Mouse (Mus musculus): ENCODE data around the gene Ppp1r14d. TPM values are rescaled to one million over a fixed set of nuclear protein-coding genes. Genes with fewer than 3 reads are reported as not detected.
A peak's percentile ranks its signal among the peaks of the same experiment; 100 is the strongest.

Gene Ppp1r14d
- total RNA-seq (2014; rRNA removed) = not detected in 2 replicates
- not detected in 2 replicates for polyA plus RNA-seq (2015; fragmentation: Nextera tagmentation; extraction: Ambion mirVana)

- H3K4me1 ChIP-seq (ENCODE audit: insufficient read depth) = no peaks in the 10 kb centered on the region
- no peak within 1 kb of the TSS for H3K4me3 ChIP-seq (ENCODE audit: low read depth, low read length)
- H3K36me3 ChIP-seq (ENCODE audit: insufficient read depth) = no peaks in the 10 kb centered on the region
- ATAC-seq (no peak), DNase-seq (no peak)
- H3K27me3 ChIP-seq (ENCODE audit: insufficient read depth, low read length) = peaks cover 8% of the 10 kb centered on the region; the same call in 1 of the 2 replicates
- 77% methylated on average over 6 of the region's 6 CpGs for WGBS
- no peak for TF ChIP-seq CTCF (IDR thresholded peaks at IDR 0.05; ENCODE audit: low read depth)
- no peak within 1 kb of the TSS for H3K27ac ChIP-seq (ENCODE audit: low read depth, low read length)
- H3K9ac ChIP-seq = no peak within 1 kb of the TSS
- no peak within 1 kb of the TSS for H3K4me2 ChIP-seq (ENCODE audit: low read depth)
- H3K9me3 ChIP-seq (ENCODE audit: low read length) = no peaks in the 10 kb centered on the region
Measured at GRCm38 (mm10) chr2:119229775-119230704, at the start of gene Ppp1r14d. Gene Ppp1r14d (minus strand): TSS chr2:119229906.

GRCm38 (mm10) chr2:119277810-119278209 lies 48.1 kb upstream of the Ppp1r14d start:
- 88% methylated on average over 23 of the region's 23 CpGs for WGBS
- ATAC-seq = no peak
- H3K27ac ChIP-seq (ENCODE audit: low read depth, low read length) = no peak overlapping the region

GRCm38 (mm10) chr2:119276926-119277325 lies 47.2 kb upstream of the Ppp1r14d start:
- Histone ChIP-seq H3K9ac (no peak overlapping the region), H3K27ac (ENCODE audit: low read depth, low read length) (no peak overlapping the region), H3K4me3 (ENCODE audit: low read depth, low read length) (no peak overlapping the region), H3K36me3 (ENCODE audit: insufficient read depth) (no peaks in the 10 kb centered on the region), H3K9me3 (ENCODE audit: low read length) (no peaks in the 10 kb centered on the region), H3K4me2 (ENCODE audit: low read depth) (no peak overlapping the region), H3K4me1 (ENCODE audit: insufficient read depth) (no peaks in the 10 kb centered on the region), H3K27me3 (ENCODE audit: insufficient read depth, low read length) (no peaks in the 10 kb centered on the region)
- DNase-seq = no peak
- no peak for TF ChIP-seq CTCF (IDR thresholded peaks at IDR 0.05; ENCODE audit: low read depth)
- ATAC-seq = no peak
- WGBS = 79% methylated on average over 7 of the region's 7 CpGs

More at GRCm38 (mm10) chr2:119277810-119278209, 48.1 kb upstream of the Ppp1r14d start:
- H3K9ac ChIP-seq = no peak overlapping the region
- no peaks in the 10 kb centered on the region for H3K27me3 ChIP-seq (ENCODE audit: insufficient read depth, low read length)
- no peak for DNase-seq
- no peaks in the 10 kb centered on the region for H3K9me3 ChIP-seq (ENCODE audit: low read length)
- no peak for TF ChIP-seq CTCF (IDR thresholded peaks at IDR 0.05; ENCODE audit: low read depth)
- H3K36me3 ChIP-seq (ENCODE audit: insufficient read depth) = no peaks in the 10 kb centered on the region
- H3K4me2 ChIP-seq (ENCODE audit: low read depth) = no peak overlapping the region
- H3K4me1 ChIP-seq (ENCODE audit: insufficient read depth) = no peaks in the 10 kb centered on the region
- H3K4me3 ChIP-seq (ENCODE audit: low read depth, low read length) = no peak overlapping the region

- H3K9ac ChIP-seq = no peak overlapping the region
- WGBS = 84% methylated on average over 1 of the region's 1 CpGs
- no peak for DNase-seq
- no peak for ATAC-seq
- H3K27me3 ChIP-seq (ENCODE audit: insufficient read depth, low read length) = no peaks in the 10 kb centered on the region
- H3K36me3 ChIP-seq (ENCODE audit: insufficient read depth) = no peaks in the 10 kb centered on the region
- H3K4me1 ChIP-seq (ENCODE audit: insufficient read depth) = peaks cover 13% of the 10 kb centered on the region; the same call in 1 of the 2 replicates
- no peak for TF ChIP-seq CTCF (IDR thresholded peaks at IDR 0.05; ENCODE audit: low read depth)
- H3K27ac ChIP-seq (ENCODE audit: low read depth, low read length) = no peak overlapping the region
- H3K9me3 ChIP-seq (ENCODE audit: low read length) = no peaks in the 10 kb centered on the region
- no peak overlapping the region for H3K4me2 ChIP-seq (ENCODE audit: low read depth)
- no peak overlapping the region for H3K4me3 ChIP-seq (ENCODE audit: low read depth, low read length)
Measured at GRCm38 (mm10) chr2:119274126-119274525, 44.4 kb upstream of the Ppp1r14d start.

- peak within 1 kb of the TSS; percentile 75 for H3K4me3 ChIP-seq (ENCODE audit: low read depth, low read length)
- no peaks in the 10 kb centered on the region for H3K9me3 ChIP-seq (ENCODE audit: low read length)
- peaks cover 17% of the 10 kb centered on the region; the same call in 1 of the 2 replicates for H3K4me1 ChIP-seq (ENCODE audit: insufficient read depth)
- under 1% methylated on average over 49 of the region's 49 CpGs for WGBS
- H3K4me2 ChIP-seq (ENCODE audit: low read depth) = peak within 1 kb of the TSS; percentile 79
- H3K27ac ChIP-seq (ENCODE audit: low read depth, low read length) = peak within 1 kb of the TSS; percentile 77
- H3K27me3 ChIP-seq (ENCODE audit: insufficient read depth, low read length) = no peaks in the 10 kb centered on the region
- DNase-seq = peak; percentile 78
- TF ChIP-seq CTCF (IDR thresholded peaks at IDR 0.05; ENCODE audit: low read depth) = peak; percentile 75
- no peaks in the 10 kb centered on the region for H3K36me3 ChIP-seq (ENCODE audit: insufficient read depth)
- H3K9ac ChIP-seq = peak within 1 kb of the TSS; percentile 91
- ATAC-seq = peak; percentile 94
Measured at GRCm38 (mm10) chr2:119270643-119271331, 41.1 kb upstream of the Ppp1r14d start, which contains the start of gene Rhov. Gene Rhov (minus strand): TSS chr2:119271272.

- 49% methylated on average over 9 of the region's 9 CpGs for WGBS
- peak overlapping the region; percentile 75 for H3K4me3 ChIP-seq (ENCODE audit: low read depth, low read length)
- no peaks in the 10 kb centered on the region for H3K36me3 ChIP-seq (ENCODE audit: insufficient read depth)
- no peak for TF ChIP-seq CTCF (IDR thresholded peaks at IDR 0.05; ENCODE audit: low read depth)
- peak overlapping the region; percentile 79 for H3K4me2 ChIP-seq (ENCODE audit: low read depth)
- peaks cover 17% of the 10 kb centered on the region; the same call in 1 of the 2 replicates for H3K4me1 ChIP-seq (ENCODE audit: insufficient read depth)
- peak overlapping the region; percentile 77; the same call in 1 of the 2 replicates for H3K27ac ChIP-seq (ENCODE audit: low read depth, low read length)
- ATAC-seq = no peak
- DNase-seq = no peak
- H3K27me3 ChIP-seq (ENCODE audit: insufficient read depth, low read length) = no peaks in the 10 kb centered on the region
- H3K9me3 ChIP-seq (ENCODE audit: low read length) = no peaks in the 10 kb centered on the region
- H3K9ac ChIP-seq = peak overlapping the region; percentile 91
Measured at GRCm38 (mm10) chr2:119270286-119270642, 40.6 kb upstream of the Ppp1r14d start.

All from forebrain, postnatal 0 days (tissue).